Mouse (Mus musculus): ENCODE results near the gene Tmem184a.

DNA sequence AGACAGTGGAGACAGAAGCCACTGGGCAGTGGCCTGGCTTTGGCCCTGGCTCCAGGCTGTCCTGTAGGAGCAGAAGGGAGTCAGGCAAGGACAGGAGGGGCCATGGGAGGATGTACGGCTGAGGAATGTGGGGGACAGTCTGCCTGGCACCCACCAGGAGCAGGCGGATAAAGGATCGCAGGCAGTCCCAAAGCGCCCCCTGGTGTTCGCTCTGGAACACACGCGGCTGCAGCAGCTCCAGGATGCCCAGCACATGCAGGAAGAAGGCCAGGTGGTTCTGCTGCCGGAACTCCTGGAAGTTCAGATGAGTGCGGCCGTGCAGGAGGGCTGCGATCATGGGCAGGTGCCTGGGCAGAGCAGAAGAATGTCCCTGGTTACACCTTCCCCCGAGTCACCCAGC is 65.0 kb downstream of the Tmem184a start:
- TF ChIP-seq ZNF384 (IDR thresholded peaks at IDR 0.05; ENCODE audit: low read depth, low read length) (no peak), MAFK (IDR thresholded peaks at IDR 0.05; ENCODE audit: insufficient read depth, low read depth, low read length) (no peak), HCFC1 (IDR thresholded peaks at IDR 0.05; ENCODE audit: borderline replicate concordance, insufficient read depth, low read length) (no peak)
